Mouse (Mus musculus) left cerebral cortex, adult 9 months (tissue): ENCODE results near the gene Ptch1.
A peak's percentile ranks its signal among the peaks of the same experiment; 100 is the strongest.

ENCODE experiments used
- DNase-seq, 2 experiments: peaks; one replicate each; pipeline ENCODE4 v3.0.0; 2022; ENCODE audit warnings: low spot score in 2 of 2

Ptch1 gene

GRCm38 (mm10) chr13:63563781-63564625 is 9.4 kb downstream of the Ptch1 start:
- peak in 1 of 2 experiments; percentile 51 for DNase-seq

GRCm38 (mm10) chr13:63562972-63563780 is 10.2 kb downstream of the Ptch1 start:
- DNase-seq, result peak in 1 of 2 experiments; percentile 59

GRCm38 (mm10) chr13:63562141-63562971 is 11.0 kb downstream of the Ptch1 start:
- DNase-seq, result no peak

- DNase-seq, result no peak
Observed at GRCm38 (mm10) chr13:63558297-63558890, 15.0 kb downstream of the Ptch1 start.

GRCm38 (mm10) chr13:63556431-63556830 is 17.0 kb downstream of the Ptch1 start:
- no peak for DNase-seq

- no peak for DNase-seq
Observed at GRCm38 (mm10) chr13:63555885-63556284, 17.5 kb downstream of the Ptch1 start.

GRCm38 (mm10) chr13:63554569-63554968 is 18.8 kb downstream of the Ptch1 start:
- DNase-seq, result no peak

GRCm38 (mm10) chr13:63553436-63553835 is 20.0 kb downstream of the Ptch1 start:
- no peak for DNase-seq

- DNase-seq, result peak; percentile 69 to 82
Observed at GRCm38 (mm10) chr13:63552291-63552932, 21.0 kb downstream of the Ptch1 start.

GRCm38 (mm10) chr13:63551552-63552290 is 21.7 kb downstream of the Ptch1 start:
- DNase-seq, result no peak

- DNase-seq, result no peak
Observed at GRCm38 (mm10) chr13:63550367-63550766, 23.0 kb downstream of the Ptch1 start.

GRCm38 (mm10) chr13:63549210-63549609 is 24.2 kb downstream of the Ptch1 start:
- no peak for DNase-seq

- no peak for DNase-seq
Observed at GRCm38 (mm10) chr13:63548571-63548970, 24.8 kb downstream of the Ptch1 start.

GRCm38 (mm10) chr13:63545291-63545690 is 28.1 kb downstream of the Ptch1 start:
- DNase-seq, result no peak

- no peak for DNase-seq
Observed at GRCm38 (mm10) chr13:63544967-63545253, 28.5 kb downstream of the Ptch1 start.

- DNase-seq, result no peak
Observed at GRCm38 (mm10) chr13:63544119-63544966, 29.1 kb downstream of the Ptch1 start.

GRCm38 (mm10) chr13:63543459-63543858 is 29.9 kb downstream of the Ptch1 start:
- no peak for DNase-seq

- no peak for DNase-seq
Observed at GRCm38 (mm10) chr13:63542796-63543384, 30.5 kb downstream of the Ptch1 start.

GRCm38 (mm10) chr13:63541510-63541909 is 31.9 kb downstream of the Ptch1 start:
- no peak for DNase-seq
